Mouse (Mus musculus): Measurements from ENCODE around the gene Mms19. TPM values are rescaled to one million over a fixed set of nuclear protein-coding genes. Genes with fewer than 3 reads are reported as not detected.
"Not testable (repeated sequence)": the region's sequence is repeated elsewhere in the genome, so short reads cannot be mapped to it uniquely, and the experiment has no call there.

The Mms19 gene
- polyA plus RNA-seq, 1 experiment from 2014 or later: 9.6 TPM

GRCm38 (mm10) chr19:41933179-41934086 lies 47.5 kb downstream of the Mms19 start, which contains the start of the genes Exosc1 and Zdhhc16:
Gene Exosc1 (minus strand): TSS chr19:41933423.
Gene Zdhhc16 (plus strand): TSS chr19:41933480.
- no peaks in the 10 kb centered on the region for H3K9me3 ChIP-seq (ENCODE audit: control insufficient read depth)
- 0 out of 2 replicates have a peak, but pooled peaks have one; percentile 1 for TF ChIP-seq CTCF (IDR thresholded peaks at IDR 0.05; ENCODE audit: low read depth)
- peak; percentile 100 for ATAC-seq
- peak within 1 kb of the TSS; percentile 90 for H3K4me3 ChIP-seq (ENCODE audit: low read depth, low read length)
- peak within 1 kb of the TSS; percentile 90 for H3K4me2 ChIP-seq (replicated peaks; ENCODE audit: low read depth)
- H3K27ac ChIP-seq (ENCODE audit: low read depth, low read length): peak within 1 kb of the TSS; percentile 28; the same call in 1 of the 2 replicates
- H3K27me3 ChIP-seq (replicated peaks; ENCODE audit: control insufficient read depth, insufficient read depth, low read length): no peaks in the 10 kb centered on the region
- peaks cover 5% of the 10 kb centered on the region; the same call in 1 of the 2 replicates for H3K4me1 ChIP-seq (replicated peaks; ENCODE audit: control insufficient read depth, insufficient read depth, low read length)
- peak within 1 kb of the TSS; percentile 67 for H3K9ac ChIP-seq (ENCODE audit: low read depth, low read length)
- under 1% methylated on average over 47 of the region's 47 CpGs for WGBS
- peaks cover 15% of the 10 kb centered on the region for H3K36me3 ChIP-seq (ENCODE audit: control insufficient read depth, insufficient read depth)

- Histone ChIP-seq H3K9ac (ENCODE audit: low read depth, low read length) (peak overlapping the region; percentile 67), H3K36me3 (ENCODE audit: control insufficient read depth, insufficient read depth) (peaks cover 15% of the 10 kb centered on the region), H3K27ac (ENCODE audit: low read depth, low read length) (peak overlapping the region; percentile 28; the same call in 1 of the 2 replicates), H3K4me1 (replicated peaks; ENCODE audit: control insufficient read depth, insufficient read depth, low read length) (peaks cover 5% of the 10 kb centered on the region; the same call in 1 of the 2 replicates), H3K9me3 (ENCODE audit: control insufficient read depth) (no peaks in the 10 kb centered on the region), H3K4me2 (replicated peaks; ENCODE audit: low read depth) (peak overlapping the region; percentile 90), H3K27me3 (replicated peaks; ENCODE audit: control insufficient read depth, insufficient read depth, low read length) (no peaks in the 10 kb centered on the region), H3K4me3 (ENCODE audit: low read depth, low read length) (peak overlapping the region; percentile 90)
- WGBS: under 1% methylated on average over 28 of the region's 28 CpGs
- no peak for TF ChIP-seq CTCF (IDR thresholded peaks at IDR 0.05; ENCODE audit: low read depth)
- peak; percentile 14; the same call in 1 of the 2 replicates for ATAC-seq
These were observed 48.3 kb downstream of the Mms19 start for GRCm38 (mm10) chr19:41932686-41933085.

GRCm38 (mm10) chr19:41920412-41921067 lies 60.4 kb downstream of the Mms19 start:
- Histone ChIP-seq H3K4me3 (ENCODE audit: low read depth, low read length) (no peak overlapping the region), H3K27ac (ENCODE audit: low read depth, low read length) (no peak overlapping the region), H3K27me3 (replicated peaks; ENCODE audit: control insufficient read depth, insufficient read depth, low read length) (no peaks in the 10 kb centered on the region), H3K9ac (ENCODE audit: low read depth, low read length) (no peak overlapping the region), H3K9me3 (ENCODE audit: control insufficient read depth) (no peaks in the 10 kb centered on the region), H3K4me1 (replicated peaks; ENCODE audit: control insufficient read depth, insufficient read depth, low read length) (no peaks in the 10 kb centered on the region), H3K36me3 (ENCODE audit: control insufficient read depth, insufficient read depth) (peaks cover 49% of the 10 kb centered on the region), H3K4me2 (replicated peaks; ENCODE audit: low read depth) (no peak overlapping the region)
- no peak for TF ChIP-seq CTCF (IDR thresholded peaks at IDR 0.05; ENCODE audit: low read depth)
- ATAC-seq: no peak
- WGBS: 72% methylated on average over 5 of the region's 5 CpGs

- Histone ChIP-seq H3K4me1 (replicated peaks; ENCODE audit: control insufficient read depth, insufficient read depth, low read length) (no peaks in the 10 kb centered on the region), H3K27me3 (replicated peaks; ENCODE audit: control insufficient read depth, insufficient read depth, low read length) (no peaks in the 10 kb centered on the region), H3K9me3 (ENCODE audit: control insufficient read depth) (no peaks in the 10 kb centered on the region), H3K36me3 (ENCODE audit: control insufficient read depth, insufficient read depth) (peaks cover 45% of the 10 kb centered on the region), H3K27ac (ENCODE audit: low read depth, low read length) (no peak overlapping the region), H3K9ac (ENCODE audit: low read depth, low read length) (no peak overlapping the region), H3K4me2 (replicated peaks; ENCODE audit: low read depth) (no peak overlapping the region), H3K4me3 (ENCODE audit: low read depth, low read length) (no peak overlapping the region)
- WGBS: 55% methylated on average over 4 of the region's 4 CpGs
- no peak for ATAC-seq
- TF ChIP-seq CTCF (IDR thresholded peaks at IDR 0.05; ENCODE audit: low read depth): no peak
These were observed 61.5 kb downstream of the Mms19 start for GRCm38 (mm10) chr19:41919471-41919870.

- 79% methylated on average over 4 of the region's 4 CpGs for WGBS
- H3K27ac ChIP-seq (ENCODE audit: low read depth, low read length): no peak overlapping the region
- 0 out of 2 replicates have a peak, but pooled peaks cover 8% of the 10 kb centered on the region for H3K4me1 ChIP-seq (replicated peaks; ENCODE audit: control insufficient read depth, insufficient read depth, low read length)
- no peak overlapping the region for H3K4me2 ChIP-seq (replicated peaks; ENCODE audit: low read depth)
- no peak overlapping the region for H3K9ac ChIP-seq (ENCODE audit: low read depth, low read length)
- H3K36me3 ChIP-seq (ENCODE audit: control insufficient read depth, insufficient read depth): peaks cover 29% of the 10 kb centered on the region
- no peak for ATAC-seq
- H3K4me3 ChIP-seq (ENCODE audit: low read depth, low read length): no peak overlapping the region
- H3K27me3 ChIP-seq (replicated peaks; ENCODE audit: control insufficient read depth, insufficient read depth, low read length): no peaks in the 10 kb centered on the region
- TF ChIP-seq CTCF (IDR thresholded peaks at IDR 0.05; ENCODE audit: low read depth): no peak
- no peaks in the 10 kb centered on the region for H3K9me3 ChIP-seq (ENCODE audit: control insufficient read depth)
These were observed 64.1 kb downstream of the Mms19 start for GRCm38 (mm10) chr19:41916853-41917252.

GRCm38 (mm10) chr19:41915294-41915693 lies 65.7 kb downstream of the Mms19 start:
- H3K9me3 ChIP-seq (ENCODE audit: control insufficient read depth): no peaks in the 10 kb centered on the region
- H3K27ac ChIP-seq (ENCODE audit: low read depth, low read length): no peak overlapping the region
- no peak overlapping the region for H3K4me2 ChIP-seq (replicated peaks; ENCODE audit: low read depth)
- 81% methylated on average over 3 of the region's 3 CpGs for WGBS
- H3K4me3 ChIP-seq (ENCODE audit: low read depth, low read length): no peak overlapping the region
- no peaks in the 10 kb centered on the region for H3K27me3 ChIP-seq (replicated peaks; ENCODE audit: control insufficient read depth, insufficient read depth, low read length)
- 0 out of 2 replicates have a peak, but pooled peaks cover 8% of the 10 kb centered on the region for H3K4me1 ChIP-seq (replicated peaks; ENCODE audit: control insufficient read depth, insufficient read depth, low read length)
- no peak for TF ChIP-seq CTCF (IDR thresholded peaks at IDR 0.05; ENCODE audit: low read depth)
- no peak overlapping the region for H3K9ac ChIP-seq (ENCODE audit: low read depth, low read length)
- peaks cover 29% of the 10 kb centered on the region for H3K36me3 ChIP-seq (ENCODE audit: control insufficient read depth, insufficient read depth)
- no peak for ATAC-seq

GRCm38 (mm10) chr19:41914592-41914882 lies 66.4 kb downstream of the Mms19 start:
- peaks cover 29% of the 10 kb centered on the region for H3K36me3 ChIP-seq (ENCODE audit: control insufficient read depth, insufficient read depth)
- peak overlapping the region; percentile 85 for H3K4me2 ChIP-seq (replicated peaks; ENCODE audit: low read depth)
- not testable (repeated sequence) for ATAC-seq; H3K27me3 ChIP-seq (replicated peaks; ENCODE audit: control insufficient read depth, insufficient read depth, low read length); H3K27ac ChIP-seq (ENCODE audit: low read depth, low read length); H3K9ac ChIP-seq (ENCODE audit: low read depth, low read length); H3K4me3 ChIP-seq (ENCODE audit: low read depth, low read length); H3K4me1 ChIP-seq (replicated peaks; ENCODE audit: control insufficient read depth, insufficient read depth, low read length); H3K9me3 ChIP-seq (ENCODE audit: control insufficient read depth)
